Mouse (Mus musculus) spleen, postnatal 14 days (tissue): ENCODE measurements around the gene Gmds.

Source experiments
- DNase-seq, 2 experiments: peaks; one replicate each; pipeline ENCODE4 v3.0.0; 2021 to 2022; ENCODE audit warnings: low spot score in 2 of 2

Gmds gene

GRCm38 (mm10) chr13:32034139-32034538 lies 304.4 kb downstream of the Gmds start:
- no peak for DNase-seq

- no peak for DNase-seq
Observed at GRCm38 (mm10) chr13:32026226-32026975, 312.1 kb downstream of the Gmds start.

- no peak for DNase-seq
Observed at GRCm38 (mm10) chr13:32024822-32025221, 313.7 kb downstream of the Gmds start.

GRCm38 (mm10) chr13:32020455-32021249 lies 317.9 kb downstream of the Gmds start:
- no peak for DNase-seq

- no peak for DNase-seq
Observed at GRCm38 (mm10) chr13:32019256-32019620, 319.3 kb downstream of the Gmds start.

GRCm38 (mm10) chr13:32018518-32019255 lies 319.9 kb downstream of the Gmds start:
- DNase-seq = no peak

- DNase-seq = no peak
Observed at GRCm38 (mm10) chr13:32008802-32009201, 329.7 kb downstream of the Gmds start.

GRCm38 (mm10) chr13:32008116-32008641 lies 330.4 kb downstream of the Gmds start:
- DNase-seq = no peak

- no peak for DNase-seq
Observed at GRCm38 (mm10) chr13:31993391-31993790, 345.1 kb downstream of the Gmds start.

GRCm38 (mm10) chr13:31992409-31993201 lies 345.9 kb downstream of the Gmds start:
- DNase-seq = no peak

- DNase-seq = no peak
Observed at GRCm38 (mm10) chr13:31981198-31981597, 357.3 kb downstream of the Gmds start.

GRCm38 (mm10) chr13:31978126-31978525 lies 360.4 kb downstream of the Gmds start:
- no peak for DNase-seq

- DNase-seq = no peak
Observed at GRCm38 (mm10) chr13:31974751-31975479, 363.6 kb downstream of the Gmds start.

- DNase-seq = no peak
Observed at GRCm38 (mm10) chr13:31971040-31971501, 367.5 kb downstream of the Gmds start.

- DNase-seq = no peak
Observed at GRCm38 (mm10) chr13:31968272-31968671, 370.3 kb downstream of the Gmds start.

- DNase-seq = no peak
Observed at GRCm38 (mm10) chr13:31966931-31967532, 371.5 kb downstream of the Gmds start.

- no peak for DNase-seq
Observed at GRCm38 (mm10) chr13:31960514-31960913, 378.0 kb downstream of the Gmds start.

GRCm38 (mm10) chr13:31958346-31959335 lies 379.9 kb downstream of the Gmds start:
- no peak for DNase-seq

- peak; percentile 10 to 12 for DNase-seq
Observed at GRCm38 (mm10) chr13:31956584-31956983, 382.0 kb downstream of the Gmds start.
